Mouse (Mus musculus) liver, adult 2 months (tissue): ENCODE results near the gene Dnajc6.

Experiments used
- CTCF ChIP-seq: fragments of 200-500 bp; IDR thresholded peaks from 2 replicates; pipeline ENCODE4 v1.5.1; 2011; ENCODE audit warnings: low read depth, low read length, control low read depth
- POLR2A ChIP-seq: fragments of 200-500 bp; IDR thresholded peaks from 2 replicates; pipeline ENCODE4 v1.6.1; 2011; ENCODE audit warnings: low read length, control low read depth; ENCODE audit not compliant: insufficient read depth; ENCODE audit errors: extremely low read depth

DNA sequence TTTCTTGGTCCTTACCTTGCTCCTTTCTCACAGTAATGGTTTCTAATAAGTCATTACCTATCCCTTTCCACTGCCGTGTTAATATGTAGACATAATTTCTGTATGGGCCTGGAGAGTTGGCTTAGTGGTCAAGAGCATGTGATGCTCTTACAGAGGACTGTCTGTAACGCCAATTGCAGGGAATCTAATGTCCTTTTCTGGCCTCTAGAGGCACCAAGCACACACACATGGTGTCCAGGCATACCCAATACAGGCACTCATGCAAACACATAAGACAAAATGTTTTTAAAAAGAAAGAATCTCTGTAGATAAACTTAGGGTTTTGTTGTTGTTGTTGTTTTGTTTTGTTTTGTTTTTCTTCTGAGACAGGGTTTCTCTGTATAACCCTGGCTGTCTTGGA is 121.3 kb downstream of the Dnajc6 start:
- TF ChIP-seq CTCF (no peak), POLR2A (no peak)
